Comparison of ENCODE assay signal across 8 mouse cellular contexts in the genomic region with DNA sequence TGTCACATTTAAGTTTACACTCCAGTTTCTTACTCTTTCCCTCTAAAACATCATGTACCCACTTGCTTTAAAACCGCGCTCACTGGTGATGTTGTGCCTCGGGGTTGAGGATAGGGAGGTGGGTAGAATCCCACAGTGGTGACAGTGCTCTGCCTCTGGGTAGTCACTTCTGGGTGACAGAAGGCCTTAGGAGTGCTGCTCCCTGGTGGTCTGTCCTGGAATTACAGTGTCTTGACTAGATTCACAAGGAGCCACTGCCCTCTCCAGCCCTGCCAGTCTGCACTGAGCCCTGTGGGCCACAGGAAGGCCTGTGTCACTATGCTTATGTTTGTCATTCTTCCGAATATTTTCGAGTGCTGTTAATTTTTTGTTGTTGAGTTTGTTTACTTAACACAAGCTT.
DNase-seq lines count a peak whose midpoint lies in the region; ATAC-seq lines count a peak whose summit lies in the region.

No protein-coding gene starts in this region.

- ATAC-seq in intestine, embryonic 14.5 days (replicated peaks; ENCODE audit: low FRiP score, low TSS enrichment, low read depth) = peak; percentile 54; the same call in 1 of the 2 replicates

- DNase-seq in adrenal gland, adult 18-20 months (ENCODE audit: low spot score in 2 of 2) = peak; percentile 75 to 78
- peak; percentile 88 for DNase-seq in embryo, embryonic 10 days (ENCODE audit: low spot score)
- peak; percentile 81 for DNase-seq in gastrocnemius, postnatal 10 days
- DNase-seq in intestine, embryonic 14.5 days (ENCODE audit: low spot score) = peak; percentile 90
- peak; percentile 69 to 79 for DNase-seq in left cerebral cortex, postnatal 10 days (ENCODE audit: extremely low spot score in 1 of 2, low spot score in 2 of 2)
- peak; percentile 71 for DNase-seq in midbrain, embryonic 10.5 days (ENCODE audit: low spot score)
- DNase-seq in right cerebral cortex, postnatal 4 days = peak; percentile 87
- peak; percentile 45 for DNase-seq in yolk sac, embryonic 10.5 days (ENCODE audit: low spot score)

- intact Hi-C loops in left cerebral cortex, postnatal 10 days (cut with DNase I) = no loop called here

- no peaks in the 10 kb centered on the region for H3K4me1 ChIP-seq in intestine, embryonic 14.5 days (replicated peaks; ENCODE audit: control insufficient read depth, insufficient read depth, low read length)
- no peaks in the 10 kb centered on the region for H3K4me1 ChIP-seq in midbrain, embryonic 10.5 days

- no peak overlapping the region for H3K4me3 ChIP-seq in intestine, embryonic 14.5 days (ENCODE audit: low read depth, low read length)
- no peak overlapping the region for H3K4me3 ChIP-seq in midbrain, embryonic 10.5 days

- no peak overlapping the region for H3K27ac ChIP-seq in intestine, embryonic 14.5 days (ENCODE audit: low read depth)
- no peak overlapping the region for H3K27ac ChIP-seq in midbrain, embryonic 10.5 days (replicated peaks)

- H3K9ac ChIP-seq in intestine, embryonic 14.5 days (ENCODE audit: low read length) = no peak overlapping the region

- peaks cover 59% of the 10 kb centered on the region for H3K36me3 ChIP-seq in intestine, embryonic 14.5 days (ENCODE audit: control insufficient read depth, insufficient read depth, low read length)
- H3K36me3 ChIP-seq in midbrain, embryonic 10.5 days = peaks cover 60% of the 10 kb centered on the region

- no peaks in the 10 kb centered on the region for H3K9me3 ChIP-seq in intestine, embryonic 14.5 days (ENCODE audit: control insufficient read depth, low read length)
- H3K9me3 ChIP-seq in midbrain, embryonic 10.5 days (replicated peaks) = no peaks in the 10 kb centered on the region

- H3K4me2 ChIP-seq in intestine, embryonic 14.5 days (ENCODE audit: low read length) = no peak overlapping the region

- no peaks in the 10 kb centered on the region for H3K27me3 ChIP-seq in intestine, embryonic 14.5 days (replicated peaks; ENCODE audit: control insufficient read depth, insufficient read depth, low read length)
- no peaks in the 10 kb centered on the region for H3K27me3 ChIP-seq in midbrain, embryonic 10.5 days (ENCODE audit: low read depth, poor library complexity, severe bottlenecking)

- 81% methylated on average over 5 of the region's 5 CpGs for WGBS in intestine, embryonic 14.5 days
- 75% methylated on average over 5 of the region's 5 CpGs for WGBS in midbrain, embryonic 10.5 days
